Mouse (Mus musculus): Measurements from ENCODE around the gene Bckdha.
A peak's percentile ranks its signal among the peaks of the same experiment; 100 is the strongest.

The Bckdha gene

DNA sequence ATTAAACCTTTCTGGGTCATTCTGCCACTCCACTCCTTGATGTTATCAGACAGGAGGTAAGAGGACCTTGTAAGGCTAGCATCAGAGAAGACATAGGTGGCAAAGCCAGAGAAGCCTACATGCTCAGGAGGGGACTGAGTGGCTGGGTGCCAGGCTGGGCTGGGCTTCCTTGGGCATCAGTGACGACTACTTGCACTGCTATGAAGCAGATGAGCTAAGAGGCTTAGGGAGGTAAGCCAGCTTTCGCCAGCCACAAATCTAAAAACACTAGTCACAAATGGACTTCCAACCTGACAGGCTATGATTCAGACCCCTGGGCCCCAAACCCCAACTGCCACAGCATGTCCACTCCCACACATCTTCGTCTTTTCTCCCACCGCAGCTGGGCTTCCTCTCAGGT lies 14.2 kb downstream of the Bckdha start:
- DNase-seq (ENCODE audit: low spot score in 2 of 2): no peak

DNA sequence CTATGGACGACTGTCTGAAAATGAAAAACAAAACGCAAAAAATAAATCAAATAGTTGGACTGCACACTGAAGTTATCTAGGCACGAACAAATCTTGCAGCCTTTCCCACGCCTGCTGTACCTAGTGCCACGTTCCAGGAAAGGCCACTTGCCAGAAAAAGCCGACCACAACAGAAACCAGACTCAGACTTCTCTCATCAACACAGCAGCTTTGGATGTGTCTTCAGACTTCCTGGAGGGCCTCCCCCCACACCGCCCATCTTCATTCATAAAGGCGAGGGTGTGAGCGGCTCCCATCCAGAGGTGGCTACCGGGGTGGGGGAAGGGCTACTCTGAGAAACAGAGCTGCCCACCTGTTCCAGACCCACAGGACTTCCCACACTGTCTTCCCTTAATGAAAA lies 14.6 kb downstream of the Bckdha start:
- no peak for DNase-seq (ENCODE audit: low spot score in 2 of 2)

DNA sequence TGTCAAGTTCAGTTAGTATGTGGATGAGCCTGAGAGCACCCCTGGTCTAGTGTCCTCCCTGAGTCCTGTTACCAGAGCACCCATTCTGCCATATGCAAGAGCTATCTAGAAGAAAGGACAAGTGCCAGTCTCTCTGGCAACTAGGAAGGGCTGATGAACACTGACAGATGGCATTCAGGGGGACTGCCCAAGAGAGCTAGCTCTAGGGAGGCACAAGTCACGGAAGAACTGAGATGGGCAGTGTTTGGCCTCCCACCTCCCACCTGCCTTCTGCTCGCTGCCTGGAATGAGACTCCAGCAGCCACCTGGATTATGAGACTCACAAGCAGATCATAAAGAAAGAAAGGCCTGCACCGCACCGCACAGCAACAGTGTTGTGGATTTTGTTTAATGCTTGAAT lies 19.0 kb downstream of the Bckdha start:
- no peak for DNase-seq (ENCODE audit: low spot score in 2 of 2)

DNA sequence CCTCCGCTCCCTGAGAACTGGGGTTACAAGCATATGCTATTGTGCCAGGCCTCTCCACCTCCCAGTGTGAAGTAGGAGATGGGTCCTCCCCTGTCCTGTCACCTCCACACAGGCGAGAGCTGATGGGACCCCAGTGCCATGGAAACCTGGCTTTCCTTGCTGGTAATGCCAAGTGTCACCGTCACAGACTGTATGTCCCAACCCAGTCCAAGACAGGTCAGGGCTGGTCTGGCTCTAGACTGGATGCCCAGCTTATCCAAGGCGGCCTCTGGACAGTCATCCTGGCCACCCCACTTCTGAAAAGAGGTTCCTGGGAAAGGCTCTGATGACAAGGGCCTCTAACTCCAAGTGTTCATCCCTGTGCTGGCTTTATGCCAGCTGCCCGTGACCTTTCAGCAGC lies 21.7 kb downstream of the Bckdha start:
- no peak for DNase-seq (ENCODE audit: low spot score in 2 of 2)

DNA sequence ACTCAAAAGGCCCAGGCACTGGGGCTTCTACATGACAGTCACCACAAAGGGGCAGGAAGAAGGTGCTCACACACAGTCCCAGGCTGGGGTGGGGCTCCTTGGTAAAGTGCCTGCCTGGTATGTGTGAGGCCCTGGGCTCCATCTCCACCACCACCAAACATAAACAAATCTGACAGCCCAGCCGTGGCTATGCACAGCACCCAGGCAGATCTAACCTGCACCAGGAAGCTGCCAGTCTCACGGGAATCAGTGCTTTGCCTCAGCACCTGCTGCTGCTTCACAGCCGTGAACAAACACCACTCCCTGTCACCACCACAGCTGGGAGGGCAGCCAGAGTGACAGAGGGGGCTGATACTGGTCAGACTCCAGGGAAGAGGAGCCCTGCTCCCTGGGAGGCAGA lies 22.4 kb downstream of the Bckdha start:
- no peak for DNase-seq (ENCODE audit: low spot score in 2 of 2)

DNA sequence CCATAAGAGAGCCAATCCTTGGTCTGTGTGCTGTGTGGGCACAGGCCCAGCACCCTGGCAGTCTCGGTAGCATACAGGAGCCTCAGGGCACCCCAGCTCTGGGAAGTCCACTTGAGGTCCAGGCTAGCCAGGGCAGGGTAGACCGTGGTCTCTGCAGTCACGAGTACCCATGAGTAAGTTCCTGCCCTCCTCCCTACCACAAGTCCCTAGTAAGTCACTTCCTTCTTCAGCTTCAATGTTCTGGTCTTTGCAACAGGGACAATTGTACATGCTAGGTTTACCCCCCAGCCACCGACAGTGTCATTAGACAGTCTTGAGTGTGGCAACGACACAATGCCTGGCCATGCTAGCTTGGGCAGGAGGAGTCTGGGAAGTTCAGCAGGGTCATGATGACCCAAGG lies 26.1 kb downstream of the Bckdha start:
- no peak for DNase-seq (ENCODE audit: low spot score in 2 of 2)

DNA sequence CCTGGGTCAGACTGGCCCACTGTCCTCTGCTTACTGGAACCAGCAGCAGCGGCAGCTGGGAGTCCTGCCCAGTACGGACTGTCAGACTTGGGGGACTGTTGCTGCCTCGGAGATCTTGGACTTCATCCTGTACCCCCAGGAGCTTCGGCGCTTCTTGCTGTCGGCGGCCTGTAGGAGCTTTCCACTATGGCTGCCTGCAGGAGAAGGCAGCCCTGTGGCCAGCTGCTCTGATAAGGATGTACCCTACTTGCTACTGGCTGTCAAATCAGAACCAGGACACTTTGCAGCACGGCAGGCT lies 30.5 kb downstream of the Bckdha start:
- no peak for DNase-seq (ENCODE audit: low spot score in 2 of 2)

DNA sequence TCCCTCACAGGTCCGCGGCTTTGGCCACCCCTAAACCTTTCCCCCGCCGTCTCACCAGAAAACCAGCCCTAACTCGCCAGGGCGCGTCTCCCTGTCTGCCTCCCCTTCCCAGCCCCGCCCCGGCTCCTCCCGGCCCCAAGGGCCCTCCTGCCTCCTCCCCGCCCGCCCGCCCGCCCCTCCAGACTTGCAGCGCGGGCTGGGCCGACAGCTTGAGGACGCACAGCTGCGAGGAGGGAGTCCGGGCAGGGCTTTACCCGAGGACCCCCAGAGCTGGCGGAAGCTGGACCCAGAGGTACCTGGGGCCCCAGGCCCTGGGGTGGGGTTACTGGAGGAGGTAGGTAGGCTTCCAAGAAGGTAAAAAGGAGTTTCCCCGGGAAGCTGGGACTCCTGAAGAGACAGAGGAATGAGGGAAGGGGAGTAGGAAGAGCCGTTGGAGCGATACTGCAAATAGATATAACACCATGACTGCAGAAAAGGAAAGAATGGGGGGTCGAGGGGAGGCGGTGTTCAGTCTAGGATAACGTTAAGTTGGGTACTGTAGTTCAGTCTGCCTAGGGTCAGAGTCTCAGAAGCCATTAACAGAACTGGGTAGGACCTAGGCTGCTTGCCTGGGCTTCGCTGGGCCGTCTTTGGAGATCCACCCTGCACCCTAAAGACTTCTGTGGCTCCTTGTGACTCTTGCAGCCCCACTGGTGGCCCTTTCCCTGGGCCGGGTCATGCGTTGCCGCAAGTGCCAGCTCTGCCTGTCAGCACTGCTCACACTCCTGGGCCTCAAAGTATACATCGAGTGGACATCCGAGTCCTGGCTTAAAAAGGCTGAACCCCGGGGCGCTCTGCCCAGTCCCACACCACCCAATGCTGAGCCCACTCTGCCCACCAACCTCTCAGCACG lies 31.1 kb downstream of the Bckdha start:
- peak; percentile 67 to 84 for DNase-seq (ENCODE audit: low spot score in 2 of 2)

DNA sequence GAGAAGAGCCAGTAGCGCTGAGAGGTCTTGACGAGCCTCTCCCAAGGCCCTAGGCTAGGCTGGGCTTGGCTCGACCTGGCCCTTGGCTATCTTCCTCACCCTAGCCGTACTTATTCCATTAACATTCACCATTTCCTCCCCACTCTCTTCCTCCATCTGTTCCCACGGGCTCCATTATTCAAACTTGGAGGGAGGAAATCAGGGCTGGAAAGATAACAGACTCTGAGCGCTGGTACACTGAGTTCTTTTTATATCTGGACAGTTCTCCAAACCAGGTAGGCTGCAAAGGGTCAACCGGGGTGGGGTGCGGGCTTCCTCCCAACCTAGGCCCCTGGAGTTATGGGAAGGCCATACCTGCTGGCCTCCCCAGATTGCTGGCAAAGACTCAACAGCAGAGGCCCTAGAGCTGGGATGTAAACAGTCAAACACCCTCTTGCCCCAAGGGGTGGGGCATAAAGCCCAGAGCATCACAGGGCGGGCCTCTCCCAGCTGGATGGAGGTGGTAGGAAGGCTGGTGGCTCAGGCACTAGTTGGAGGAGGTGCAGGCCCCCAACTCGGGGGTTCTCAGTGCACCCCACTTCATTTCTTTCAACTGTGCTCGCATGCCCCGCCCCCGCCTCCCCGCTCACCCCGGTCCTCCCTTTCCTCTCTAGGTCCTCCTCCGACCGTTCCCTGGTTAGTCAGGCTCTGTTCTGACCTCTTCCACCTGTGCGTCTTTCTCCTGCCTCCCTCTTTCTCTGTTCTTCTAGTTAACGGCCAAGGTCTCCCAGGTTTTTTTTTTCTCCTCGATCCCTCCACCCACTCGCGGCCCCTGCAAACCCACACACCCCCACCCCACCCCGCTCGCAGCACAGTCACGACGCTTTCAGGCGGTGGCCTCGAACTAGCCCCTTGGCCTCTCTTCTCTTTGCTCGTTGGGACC lies 32.0 kb downstream of the Bckdha start, which contains the start of gene B3gnt8:
TSS of gene B3gnt8 (plus strand) at position 146 of the 922 bp plus-strand sequence.
- peak; percentile 36 to 66 for DNase-seq (ENCODE audit: low spot score in 2 of 2)

DNA sequence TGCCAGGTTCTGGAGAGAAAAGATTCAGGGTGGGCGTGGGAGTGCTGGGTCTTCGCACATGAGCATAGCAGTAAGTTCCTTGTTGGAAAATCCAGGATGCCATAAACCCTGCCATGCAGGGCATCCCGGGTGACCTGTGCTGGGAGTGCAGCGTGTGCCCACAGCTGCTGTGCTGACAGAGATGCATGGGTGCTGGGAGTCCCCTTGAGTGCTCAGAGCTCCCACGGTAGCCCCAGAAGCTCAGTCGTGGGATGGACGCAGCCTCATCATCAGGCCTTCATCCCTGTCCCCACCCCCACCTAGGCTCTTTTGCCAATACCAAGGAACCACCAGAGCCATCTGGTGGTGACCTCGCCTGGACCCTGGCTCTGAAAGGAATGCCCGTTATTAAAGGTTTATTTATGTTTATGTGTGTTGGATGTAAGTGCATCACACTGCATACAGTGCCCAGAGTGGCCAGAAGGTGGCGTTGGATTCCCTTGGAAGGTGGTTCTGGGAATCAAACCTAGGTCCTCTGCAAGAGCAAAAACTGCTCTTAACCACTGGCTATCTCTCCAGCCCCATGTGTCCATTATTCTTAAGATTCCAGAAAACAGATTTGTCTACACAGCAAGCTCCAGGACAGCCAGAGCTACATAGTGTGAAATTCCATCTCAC lies 33.1 kb downstream of the Bckdha start:
- DNase-seq (ENCODE audit: low spot score in 2 of 2): no peak

DNA sequence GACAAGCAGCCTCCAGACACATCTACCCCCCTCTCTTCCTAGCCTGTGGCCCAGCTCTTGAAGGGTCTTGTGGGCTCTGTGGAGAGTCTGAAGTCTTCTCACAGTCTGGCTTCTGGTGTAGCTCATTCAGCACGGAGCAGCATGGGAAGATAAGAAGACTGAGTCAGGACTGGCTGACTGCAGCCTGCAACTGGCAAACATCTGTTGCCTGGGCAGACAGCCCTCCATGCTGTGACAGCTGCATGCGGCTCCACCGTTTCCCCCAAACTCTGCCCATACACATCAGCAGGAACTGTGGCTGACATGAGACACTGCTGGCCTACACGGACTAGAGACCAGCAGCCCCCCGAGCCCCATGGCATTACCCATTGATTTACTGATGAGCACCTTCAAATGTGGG lies 33.9 kb downstream of the Bckdha start:
- DNase-seq (ENCODE audit: low spot score in 2 of 2): no peak

DNA sequence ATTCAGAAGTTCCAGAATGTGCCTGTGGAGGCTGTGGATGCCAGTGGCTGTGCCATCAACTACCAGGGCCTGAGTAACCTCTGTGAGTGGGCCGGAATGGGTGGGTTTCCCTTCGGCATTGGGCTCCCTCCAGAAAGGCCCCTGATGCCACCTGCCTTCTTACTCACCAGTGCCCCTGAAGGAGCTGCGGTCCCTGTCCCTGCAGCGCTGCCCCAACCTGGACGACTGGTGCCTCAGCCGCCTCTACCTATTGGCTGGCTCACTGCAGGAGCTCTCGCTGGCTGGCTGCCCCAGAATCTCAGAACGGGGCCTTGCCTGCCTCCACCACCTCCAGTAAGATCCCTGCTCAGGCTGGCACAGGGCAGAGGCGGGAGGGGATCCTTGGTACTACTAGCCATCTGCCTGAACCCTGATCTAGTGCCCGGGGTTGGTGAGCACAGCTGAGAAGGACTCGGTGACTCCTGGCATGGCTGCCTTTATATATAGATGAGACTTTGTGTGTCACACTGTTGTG lies 34.9 kb downstream of the Bckdha start:
- DNase-seq (ENCODE audit: low spot score in 2 of 2): no peak

DNA sequence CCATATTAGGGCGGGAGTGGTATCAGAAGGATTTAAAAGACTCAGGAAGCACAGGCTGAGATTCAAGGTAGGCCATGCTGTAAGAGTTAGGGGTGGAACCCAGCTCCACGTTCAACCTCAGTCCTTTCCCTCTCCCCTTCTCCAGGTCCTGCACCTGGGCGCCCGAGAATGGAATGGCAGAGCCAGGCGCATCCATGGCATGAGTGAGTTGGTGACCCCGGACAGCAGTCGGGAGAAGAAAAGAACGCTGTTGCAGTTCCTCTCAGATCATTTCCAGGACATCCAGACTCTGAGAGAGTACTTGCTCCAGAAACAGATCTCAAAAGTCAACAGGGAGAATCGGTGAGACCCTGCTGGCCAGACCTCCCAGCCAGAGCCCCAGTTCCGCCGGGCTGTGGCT lies 38.0 kb downstream of the Bckdha start:
- DNase-seq (ENCODE audit: low spot score in 2 of 2): no peak

DNA sequence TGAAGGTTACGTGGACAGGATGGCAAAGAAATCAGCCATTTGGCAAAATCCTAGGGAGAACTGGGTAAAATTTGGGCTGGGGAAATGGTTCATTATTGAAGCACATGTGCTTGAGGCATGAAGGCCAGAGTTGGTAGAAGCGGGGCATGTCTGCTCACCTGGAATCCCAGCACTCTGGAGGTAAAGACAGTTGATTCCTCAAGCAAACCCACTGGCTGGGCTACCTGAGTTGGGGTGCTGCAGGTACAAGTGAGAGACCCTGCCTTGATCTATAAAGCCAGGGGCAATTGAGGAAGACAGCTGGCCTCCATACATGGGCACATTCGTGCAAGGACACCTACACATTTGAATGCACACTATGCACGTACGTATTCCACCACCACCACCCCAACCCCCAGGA lies 38.7 kb downstream of the Bckdha start:
- DNase-seq (ENCODE audit: low spot score in 2 of 2): no peak

DNA sequence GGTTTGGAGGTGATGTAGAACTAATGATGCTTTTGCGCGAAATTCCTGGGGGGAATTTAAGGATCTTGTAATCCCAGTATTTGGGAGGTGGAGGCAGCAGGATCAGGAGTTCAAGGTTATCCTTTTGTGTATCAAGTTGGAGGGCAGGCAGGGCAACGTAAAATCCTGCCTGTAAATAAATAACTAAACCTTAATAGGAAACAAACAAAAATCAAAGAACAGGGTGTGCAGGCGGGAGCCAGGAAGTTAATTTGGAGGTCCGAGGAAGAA lies 39.1 kb downstream of the Bckdha start:
- DNase-seq (ENCODE audit: low spot score in 2 of 2): no peak

DNA sequence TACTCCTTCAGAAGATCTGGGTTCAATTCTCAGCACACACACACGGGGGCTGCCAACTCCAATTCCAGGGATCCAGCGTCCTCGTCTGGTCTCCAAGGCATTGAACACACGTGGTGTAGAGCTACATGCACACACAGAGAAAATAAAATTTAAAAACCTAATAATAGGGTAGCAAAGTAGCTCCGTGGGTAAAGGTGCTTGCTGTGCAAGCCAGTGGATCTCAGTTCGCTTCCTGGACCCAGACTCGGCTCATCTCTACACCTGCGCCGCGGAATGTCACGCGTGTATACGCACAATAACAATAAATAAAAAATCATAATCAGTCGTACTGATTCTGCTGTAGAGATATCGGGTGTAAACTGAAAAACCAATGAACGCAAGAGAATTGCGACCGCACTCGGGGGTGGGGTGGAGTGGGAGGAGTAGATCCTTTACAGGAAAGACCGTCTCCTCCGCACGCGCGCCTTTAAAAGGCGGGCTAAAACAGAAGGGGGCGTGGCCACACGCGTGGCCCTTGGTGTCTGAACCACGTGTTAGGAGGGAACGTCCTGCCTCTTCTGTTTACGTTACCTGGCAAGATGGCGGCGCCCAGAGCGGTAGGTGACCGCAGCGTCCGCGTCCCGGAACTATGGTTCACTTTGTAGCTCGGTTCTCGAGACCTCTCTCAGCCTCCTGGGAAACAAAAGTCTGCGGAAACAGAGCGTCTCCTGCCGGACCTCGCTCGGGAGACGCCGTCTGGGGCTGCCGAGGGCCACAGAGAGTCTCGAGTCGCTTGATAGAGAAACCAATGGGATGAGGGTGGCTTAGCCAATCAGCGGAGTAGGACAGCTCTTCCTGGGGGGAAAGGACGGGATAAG lies 39.7 kb downstream of the Bckdha start, which contains the start of gene Dmac2:
TSS of gene Dmac2 (plus strand) at position 550 of the 857 bp plus-strand sequence.
- DNase-seq (ENCODE audit: low spot score in 2 of 2): peak; percentile 89 to 93

DNA sequence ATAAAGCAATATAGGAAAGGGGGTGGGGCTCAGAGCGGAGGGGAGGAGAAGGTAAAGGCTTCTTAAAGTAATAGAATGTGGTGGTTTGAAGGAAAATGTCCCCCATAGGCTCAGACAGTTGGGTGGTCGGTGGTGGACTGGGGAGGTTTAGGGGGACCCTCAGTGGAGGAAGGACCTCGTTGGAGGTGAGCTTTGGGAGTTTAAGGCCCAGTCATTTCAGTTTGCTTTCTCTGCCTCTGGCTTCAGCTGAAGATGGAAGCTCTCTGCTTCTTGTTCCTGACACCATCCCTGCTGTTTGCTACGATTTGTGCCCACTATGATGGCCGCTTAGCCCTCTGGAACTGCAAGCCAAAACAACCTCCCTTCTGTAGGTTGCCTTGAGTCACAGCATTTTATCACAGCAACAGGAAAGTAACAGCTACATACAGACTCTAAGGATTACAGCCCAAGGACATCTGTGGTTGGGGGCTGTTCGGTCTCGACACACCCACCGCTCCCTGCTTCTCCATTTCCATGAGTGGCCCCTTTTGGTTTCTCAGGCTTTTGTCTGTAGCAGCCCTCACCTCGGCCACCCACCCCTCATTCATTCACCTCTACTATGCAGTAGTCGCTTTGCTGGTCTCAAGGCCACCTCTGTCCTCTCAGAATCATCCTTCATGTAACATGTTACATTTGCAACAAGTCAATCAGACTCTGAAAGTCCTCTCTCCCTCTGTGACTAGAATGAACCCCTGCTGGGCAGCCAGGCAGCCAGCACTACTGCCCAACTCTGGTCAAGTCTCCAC lies 41.2 kb downstream of the Bckdha start:
- DNase-seq (ENCODE audit: low spot score in 2 of 2): no peak

DNA sequence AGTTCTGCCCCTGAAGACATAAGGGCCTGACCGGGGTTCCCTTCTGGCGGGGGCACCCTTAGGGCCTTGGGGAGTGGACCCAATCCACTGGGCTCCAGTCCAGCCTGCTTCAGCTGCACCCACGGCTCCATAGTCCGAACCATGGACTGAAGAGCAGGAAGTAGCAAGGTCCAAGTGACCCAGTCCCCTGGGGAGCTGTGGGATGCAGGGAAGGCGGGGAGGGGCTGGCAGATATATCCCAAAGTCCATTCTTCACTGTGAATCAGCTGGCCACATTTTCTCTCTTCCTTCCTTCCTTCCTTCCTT lies 43.1 kb downstream of the Bckdha start, which contains the start of gene Erich4:
TSS of gene Erich4 (minus strand) at position 187 of the 306 bp plus-strand sequence.
- no peak for DNase-seq (ENCODE audit: low spot score in 2 of 2)

DNA sequence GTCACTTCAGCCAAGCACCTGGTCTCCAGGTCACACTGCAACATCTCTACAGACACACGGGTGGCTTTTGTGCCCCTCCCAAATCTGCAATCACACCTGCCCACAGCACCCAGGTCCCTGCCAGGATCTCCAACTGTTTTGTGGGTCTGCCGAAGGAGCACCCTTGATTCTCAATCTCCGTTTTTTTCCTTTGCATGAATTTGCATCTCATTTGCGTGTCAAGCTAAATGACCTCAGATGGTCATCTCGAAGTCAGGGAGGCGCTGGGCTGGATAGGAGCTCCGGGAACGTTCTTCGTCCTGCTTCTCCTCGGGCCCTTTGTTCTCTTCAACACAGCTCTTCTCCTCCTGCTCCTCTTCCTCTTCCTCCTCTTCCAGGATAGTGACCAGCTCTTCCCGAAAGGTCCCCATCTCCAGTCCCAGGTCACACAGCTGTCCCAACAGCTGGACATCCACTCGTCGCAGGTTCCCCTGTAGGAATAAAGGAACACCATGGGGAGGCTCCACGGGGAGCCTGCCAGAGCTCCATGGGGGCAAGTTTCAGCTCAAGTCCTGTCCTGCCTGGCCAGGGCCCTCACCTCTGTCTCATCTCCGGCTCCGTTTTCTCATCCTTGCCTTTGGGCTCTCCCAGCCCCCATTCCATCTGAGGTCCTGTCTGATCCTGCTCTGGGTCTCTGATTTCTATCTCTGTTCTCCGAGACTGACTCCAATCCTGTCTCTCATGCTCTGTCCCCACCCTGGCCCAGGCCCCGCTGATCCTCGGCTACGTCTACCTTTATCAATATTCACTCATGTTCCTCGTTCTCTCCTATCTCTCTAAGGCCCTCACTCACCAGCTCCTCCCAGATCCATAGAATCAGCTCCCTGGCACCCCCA lies 43.7 kb downstream of the Bckdha start:
- no peak for DNase-seq (ENCODE audit: low spot score in 2 of 2)

DNA sequence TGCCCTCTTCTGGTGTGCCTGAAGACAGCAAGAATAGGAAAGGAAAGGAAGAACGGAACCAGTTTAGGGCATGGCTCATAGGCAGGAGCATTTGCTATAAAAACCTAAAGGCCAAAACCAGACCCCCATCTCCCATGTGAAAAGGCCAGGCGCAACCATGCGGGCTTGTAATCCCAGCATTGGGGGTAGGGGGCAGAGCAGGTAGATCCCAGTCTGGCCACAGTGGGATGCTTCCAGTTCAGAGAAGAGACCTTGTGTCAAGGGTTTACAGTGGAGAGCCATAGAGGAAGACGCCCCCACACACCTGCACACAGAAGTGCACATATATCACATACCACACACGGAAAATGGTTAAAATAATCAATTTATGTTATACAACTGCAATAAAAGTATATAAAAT lies 44.7 kb downstream of the Bckdha start:
- no peak for DNase-seq (ENCODE audit: low spot score in 2 of 2)
